ENCODE assay signal across 31 mouse cellular contexts in genomic region chr16:26100167-26100566, GRCm38 (mm10). TPM values are rescaled to one million over a fixed set of nuclear protein-coding genes. Genes with fewer than 3 reads are reported as not detected.
DNase-seq lines count a peak whose midpoint lies in the region; ATAC-seq and TF ChIP-seq lines count a peak whose summit lies in the region.
"Had no signal": no experiment of that assay in that cellular context is flagged by ENCODE, and none has a peak within 500 bp of the region (broad histone marks: within the 10 kb centered on the region; RNA-seq: fewer than 3 reads in every experiment).

No protein-coding gene starts in this region.

- no peak for TF ChIP-seq EP300 in stomach, postnatal 0 days (optimal IDR thresholded peaks at IDR 0.05)

- H3K27ac ChIP-seq in forebrain, embryonic 14.5 days (ENCODE audit: low read depth, low read length), result no peak overlapping the region
- H3K27ac ChIP-seq in forebrain, embryonic 15.5 days (replicated peaks), result no peak overlapping the region
- no peak overlapping the region for H3K27ac ChIP-seq in left cerebral cortex, adult 2 months
- 0 out of 2 replicates have a peak overlapping the region, but pooled peaks have one; percentile 14 for H3K27ac ChIP-seq in stomach, embryonic 16.5 days (ENCODE audit: low read length)
- no peak overlapping the region for H3K27ac ChIP-seq in stomach, postnatal 0 days (replicated peaks)
- H3K27ac ChIP-seq: heart, embryonic 13.5 days; kidney, embryonic 15.5 days; layer of hippocampus, adult 2 months; limb, embryonic 10.5 days; limb, embryonic 15.5 days; liver, embryonic 13.5 days had no signal

- no peak for TF ChIP-seq CTCF in left cerebral cortex, adult 2 months (IDR thresholded peaks at IDR 0.05)
- no peak for TF ChIP-seq CTCF in stomach, postnatal 0 days (IDR thresholded peaks at IDR 0.05; ENCODE audit: low read depth)

- H3K4me3 ChIP-seq in forebrain, embryonic 14.5 days (ENCODE audit: low read depth, low read length), result no peak overlapping the region
- no peak overlapping the region for H3K4me3 ChIP-seq in forebrain, embryonic 15.5 days
- no peak overlapping the region for H3K4me3 ChIP-seq in left cerebral cortex, adult 2 months
- no peak overlapping the region for H3K4me3 ChIP-seq in stomach, embryonic 16.5 days (replicated peaks; ENCODE audit: low read length)
- H3K4me3 ChIP-seq in stomach, postnatal 0 days (ENCODE audit: low read depth, low read length), result no peak overlapping the region
- H3K4me3 ChIP-seq: heart, embryonic 13.5 days; kidney, embryonic 15.5 days; layer of hippocampus, adult 2 months; limb, embryonic 10.5 days; limb, embryonic 15.5 days; liver, embryonic 13.5 days; megakaryocyte, embryonic 14.5 days had no signal

- no peaks in the 10 kb centered on the region for H3K27me3 ChIP-seq in forebrain, embryonic 14.5 days (replicated peaks; ENCODE audit: control insufficient read depth, insufficient read depth, low read length)
- no peaks in the 10 kb centered on the region for H3K27me3 ChIP-seq in forebrain, embryonic 15.5 days
- H3K27me3 ChIP-seq in stomach, embryonic 16.5 days (ENCODE audit: control insufficient read depth, insufficient read depth, low read length), result no peaks in the 10 kb centered on the region
- H3K27me3 ChIP-seq in stomach, postnatal 0 days (ENCODE audit: control insufficient read depth, insufficient read depth, low read length), result no peaks in the 10 kb centered on the region
- H3K27me3 ChIP-seq: heart, embryonic 13.5 days had no signal

- peak; percentile 28 for DNase-seq in forebrain, embryonic 14.5 days (ENCODE audit: low spot score)
- DNase-seq in left cerebral cortex, postnatal 4 days, result peak; percentile 8
- no peak for DNase-seq in left cerebral cortex, adult 2 months (ENCODE audit: extremely low spot score in 1 of 2, low spot score in 2 of 2)
- DNase-seq in stomach, postnatal 0 days (ENCODE audit: low spot score), result no peak
- no peak for DNase-seq in T-cell, adult 2 months (ENCODE audit: low spot score)
- DNase-seq: adrenal gland, adult 2 months; adrenal gland, postnatal 36 days; cerebellum, adult 2 months; cerebellum, postnatal 14 days; forebrain, postnatal 0 days; gastrocnemius, postnatal 10 days; heart, postnatal 10 days; liver, embryonic 13.5 days; lung, adult 18-20 months; lung, postnatal 4 days; right cerebral cortex, adult 18-20 months; spleen, adult 18-20 months; thymus, adult 2 months; thymus, postnatal 36 days had no signal

- H3K36me3 ChIP-seq in forebrain, embryonic 14.5 days (ENCODE audit: control insufficient read depth, insufficient read depth, low read length), result no peaks in the 10 kb centered on the region
- H3K36me3 ChIP-seq in forebrain, embryonic 15.5 days, result no peaks in the 10 kb centered on the region
- no peaks in the 10 kb centered on the region for H3K36me3 ChIP-seq in stomach, embryonic 16.5 days (ENCODE audit: control insufficient read depth, insufficient read depth, low read length)
- H3K36me3 ChIP-seq in stomach, postnatal 0 days (ENCODE audit: control insufficient read depth, insufficient read depth, low read length), result no peaks in the 10 kb centered on the region
- H3K36me3 ChIP-seq: heart, embryonic 13.5 days; kidney, embryonic 15.5 days; limb, embryonic 10.5 days; limb, embryonic 15.5 days; liver, embryonic 13.5 days had no signal

- no peak overlapping the region for H3K4me2 ChIP-seq in forebrain, embryonic 14.5 days (ENCODE audit: low read length)
- no peak overlapping the region for H3K4me2 ChIP-seq in forebrain, embryonic 15.5 days (replicated peaks)
- H3K4me2 ChIP-seq in stomach, embryonic 16.5 days (ENCODE audit: low read depth, low read length), result no peak overlapping the region
- no peak overlapping the region for H3K4me2 ChIP-seq in stomach, postnatal 0 days (replicated peaks; ENCODE audit: low read depth)
- H3K4me2 ChIP-seq: heart, embryonic 13.5 days; kidney, embryonic 15.5 days; limb, embryonic 15.5 days; liver, embryonic 13.5 days had no signal

- H3K9ac ChIP-seq in forebrain, embryonic 14.5 days (ENCODE audit: low read length), result no peak overlapping the region
- no peak overlapping the region for H3K9ac ChIP-seq in forebrain, embryonic 15.5 days (replicated peaks)
- no peak overlapping the region for H3K9ac ChIP-seq in stomach, embryonic 16.5 days (ENCODE audit: low read length)
- no peak overlapping the region for H3K9ac ChIP-seq in stomach, postnatal 0 days (ENCODE audit: low read length)
- H3K9ac ChIP-seq: forebrain, postnatal 0 days; heart, embryonic 13.5 days; kidney, embryonic 15.5 days; limb, embryonic 15.5 days; liver, embryonic 13.5 days had no signal

- no peak for ATAC-seq in forebrain, embryonic 14.5 days
- ATAC-seq in forebrain, embryonic 15.5 days (replicated peaks), result no peak
- no peak for ATAC-seq in stomach, embryonic 16.5 days (ENCODE audit: insufficient read depth, low FRiP score)
- ATAC-seq in stomach, postnatal 0 days (ENCODE audit: low FRiP score, low TSS enrichment), result no peak
- ATAC-seq: activated CD4-positive, CD25-positive, alpha-beta regulatory T cell, adult 4 months; CD4-positive, CD25-positive, alpha-beta regulatory T cell, adult 4 months; forebrain, postnatal 0 days; intestine, embryonic 16.5 days; lung, postnatal 0 days had no signal

- no peaks in the 10 kb centered on the region for H3K4me1 ChIP-seq in forebrain, embryonic 14.5 days (ENCODE audit: control insufficient read depth, insufficient read depth, low read length)
- H3K4me1 ChIP-seq in forebrain, embryonic 15.5 days, result 0 out of 2 replicates have a peak, but pooled peaks cover 7% of the 10 kb centered on the region
- H3K4me1 ChIP-seq in stomach, embryonic 16.5 days (ENCODE audit: control insufficient read depth, insufficient read depth, low read length), result peaks cover 23% of the 10 kb centered on the region
- H3K4me1 ChIP-seq in stomach, postnatal 0 days (replicated peaks; ENCODE audit: control insufficient read depth, insufficient read depth), result 0 out of 2 replicates have a peak, but pooled peaks cover 2% of the 10 kb centered on the region
- H3K4me1 ChIP-seq: liver, embryonic 13.5 days had no signal

- 30% methylated on average over 4 of the region's 4 CpGs for WGBS in forebrain, embryonic 14.5 days
- 29% methylated on average over 4 of the region's 4 CpGs for WGBS in forebrain, embryonic 15.5 days
- 59% methylated on average over 4 of the region's 4 CpGs for WGBS in stomach, embryonic 16.5 days
- 51% methylated on average over 4 of the region's 4 CpGs for WGBS in stomach, postnatal 0 days

- no peaks in the 10 kb centered on the region for H3K9me3 ChIP-seq in forebrain, embryonic 14.5 days (replicated peaks; ENCODE audit: control insufficient read depth, low read length)
- H3K9me3 ChIP-seq in forebrain, embryonic 15.5 days, result no peaks in the 10 kb centered on the region
- H3K9me3 ChIP-seq in stomach, embryonic 16.5 days (replicated peaks; ENCODE audit: control insufficient read depth, low read length), result no peaks in the 10 kb centered on the region
- no peaks in the 10 kb centered on the region for H3K9me3 ChIP-seq in stomach, postnatal 0 days (ENCODE audit: control insufficient read depth, low read length)
- H3K9me3 ChIP-seq: heart, embryonic 13.5 days; kidney, embryonic 15.5 days; limb, embryonic 10.5 days; limb, embryonic 15.5 days; liver, embryonic 13.5 days; megakaryocyte, embryonic 14.5 days had no signal

- intact Hi-C loops in left cerebral cortex, postnatal 4 days (cut with DNase I), result no loop called here
- intact Hi-C loops in left cerebral cortex, adult 2 months (cut with DNase I), result loop anchor here (5.0 kb wide), 2 partner anchors 97 to 118 kb away; no protein-coding TSS in a partner anchor

RNA-seq across cellular contexts. Expression of gene P3h2, which starts 5.4 kb away (rescaled TPM):
- polyA plus RNA-seq in forebrain, embryonic 14.5 days (2014; fragmentation: Nextera tagmentation; extraction: Ambion mirVana), result 0.22 and 0.51 TPM in 2 replicates
- polyA plus RNA-seq in forebrain, embryonic 15.5 days (2015; fragmentation: Nextera tagmentation; extraction: Ambion mirVana), result 0.22 and 0.32 TPM in 2 replicates
- 1 to 10 TPM; 1.8 to 2.5 TPM for total RNA-seq in left cerebral cortex, postnatal 4 days (2021)
- total RNA-seq in left cerebral cortex, adult 2 months (2021), result 1 to 10 TPM; 3.7 TPM
- polyA plus RNA-seq in stomach, embryonic 16.5 days (2015; fragmentation: Nextera tagmentation; extraction: Ambion mirVana), result 2.3 and 2.7 TPM in 2 replicates
- 2.3 and 3.8 TPM in 2 replicates for polyA plus RNA-seq in stomach, postnatal 0 days (2015; fragmentation: Nextera tagmentation; extraction: Ambion mirVana)
- polyA plus RNA-seq: CD4-positive, CD25-positive, alpha-beta regulatory T cell, adult 4 months had no signal

Comparison
In these comparisons a context has a peak if more than half of its experiments do, and no peak if none do; other contexts are left out.
1. DNase-seq: peak in forebrain, embryonic 14.5 days (single experiment) and left cerebral cortex, postnatal 4 days (single experiment); none in left cerebral cortex, adult 2 months (0 of 2), stomach, postnatal 0 days (single experiment) and T-cell, adult 2 months (single experiment).